Mouse (Mus musculus) ES-E14 (cell line): ENCODE results near the gene Rap1gap.

ENCODE experiments used
- CHD2 ChIP-seq: IDR thresholded peaks from 2 replicates; pipeline ENCODE4 v1.6.1; 2014; ENCODE audit warnings: mild to moderate bottlenecking, low read depth, low read length, inconsistent platforms
- HCFC1 ChIP-seq: IDR thresholded peaks from 2 replicates; pipeline ENCODE4 v1.6.1; 2012; ENCODE audit warnings: low read length, inconsistent platforms, borderline replicate concordance; ENCODE audit not compliant: insufficient read depth
- MAFK ChIP-seq: IDR thresholded peaks from 2 replicates; pipeline ENCODE4 v1.6.1; 2014; ENCODE audit warnings: mild to moderate bottlenecking, low read depth, low read length, inconsistent platforms; ENCODE audit not compliant: insufficient read depth
- ZC3H11A ChIP-seq: IDR thresholded peaks from 2 replicates; pipeline ENCODE4 v1.6.1; 2012; ENCODE audit warnings: low read depth, mild to moderate bottlenecking, inconsistent platforms, low read length, borderline replicate concordance
- ZNF384 ChIP-seq: IDR thresholded peaks from 2 replicates; pipeline ENCODE4 v1.6.1; 2012; ENCODE audit warnings: low read depth, low read length, inconsistent platforms

GRCm38 (mm10) chr4:137730757-137731156, 66.2 kb downstream of the Rap1gap start:
- TF ChIP-seq ZC3H11A (no peak), CHD2 (no peak), HCFC1 (no peak), MAFK (no peak), ZNF384 (no peak)
